Mouse (Mus musculus) stomach, postnatal 0 days (tissue): ENCODE results near the gene Pten.

ENCODE experiments used
- CTCF ChIP-seq: IDR thresholded peaks from 2 replicates; pipeline ENCODE4 v1.5.1; 2016; ENCODE audit warnings: antibody characterized with exemption, low read depth, mild to moderate bottlenecking, moderate library complexity
- EP300 ChIP-seq: optimal IDR thresholded peaks from 2 replicates; pipeline ENCODE3; 2016; ENCODE audit warnings: antibody characterized with exemption

DNA sequence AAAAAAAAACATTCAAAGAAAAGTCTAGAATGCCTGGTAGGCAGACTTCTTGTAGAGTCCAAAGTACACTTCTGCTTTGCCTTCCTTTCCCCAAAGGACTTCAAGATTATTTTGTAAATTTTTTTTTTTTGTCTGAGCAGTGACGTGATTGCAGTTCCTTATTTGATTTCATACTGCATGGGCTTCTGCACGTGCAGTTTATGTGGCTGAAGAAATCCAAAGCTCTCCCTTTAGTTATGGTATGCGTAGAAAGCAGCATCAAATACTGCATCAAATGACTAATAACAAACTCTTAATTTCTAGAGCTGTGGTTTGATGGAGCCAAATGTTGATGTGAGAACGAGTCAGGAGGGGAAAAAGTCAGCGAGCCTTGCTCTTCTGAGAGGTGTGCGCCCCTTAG lies 3.2 kb downstream of the Pten start:
- no peak for TF ChIP-seq CTCF
- TF ChIP-seq EP300 = no peak
